Mouse (Mus musculus) thymus, postnatal 25 days (tissue): ENCODE results near the gene Ccdc177.

Source experiments
- DNase-seq: peaks from one replicate; pipeline ENCODE4 v3.0.0; 2022

Ccdc177 gene

GRCm38 (mm10) chr12:80734526-80735470 lies 25.7 kb downstream of the Ccdc177 start:
- DNase-seq = peak; percentile 47

GRCm38 (mm10) chr12:80730567-80730966 lies 29.9 kb downstream of the Ccdc177 start:
- peak; percentile 33 for DNase-seq

DNA sequence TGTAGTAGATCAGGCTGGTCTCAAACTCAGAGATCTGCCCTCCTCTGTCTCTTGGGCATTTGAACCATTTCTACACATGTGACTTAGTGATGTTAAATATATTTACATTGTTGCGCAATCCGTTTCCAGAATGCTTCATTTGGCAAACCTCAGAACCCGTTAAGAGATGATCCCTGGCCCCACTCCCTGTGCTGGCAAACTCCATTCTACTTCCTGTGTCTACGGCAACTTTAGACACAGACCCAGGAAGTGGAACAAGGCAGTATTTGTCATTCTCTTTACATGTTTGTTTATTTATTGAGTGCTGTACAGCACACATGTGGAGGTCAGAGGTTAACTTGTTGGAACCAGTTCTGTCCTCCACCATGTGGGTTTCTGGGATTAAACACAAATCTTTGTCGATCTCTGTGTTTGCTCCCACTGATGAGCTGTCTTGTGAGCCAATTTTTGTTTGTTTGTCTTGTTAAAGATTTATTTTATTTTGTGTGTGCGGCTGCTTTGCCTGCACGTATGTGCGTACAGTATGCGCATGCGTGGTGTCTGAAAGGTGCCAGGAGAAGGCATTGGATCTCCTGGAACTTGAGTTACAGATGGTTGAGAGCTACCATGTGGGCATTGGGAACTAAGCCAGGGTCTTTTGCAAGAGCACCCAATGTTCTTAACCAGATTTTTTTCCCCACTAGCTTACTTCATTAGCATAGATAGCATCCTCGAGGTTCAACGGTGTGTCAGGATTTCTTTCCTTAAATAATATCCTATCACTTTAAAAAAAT lies 30.5 kb downstream of the Ccdc177 start:
- DNase-seq = no peak

DNA sequence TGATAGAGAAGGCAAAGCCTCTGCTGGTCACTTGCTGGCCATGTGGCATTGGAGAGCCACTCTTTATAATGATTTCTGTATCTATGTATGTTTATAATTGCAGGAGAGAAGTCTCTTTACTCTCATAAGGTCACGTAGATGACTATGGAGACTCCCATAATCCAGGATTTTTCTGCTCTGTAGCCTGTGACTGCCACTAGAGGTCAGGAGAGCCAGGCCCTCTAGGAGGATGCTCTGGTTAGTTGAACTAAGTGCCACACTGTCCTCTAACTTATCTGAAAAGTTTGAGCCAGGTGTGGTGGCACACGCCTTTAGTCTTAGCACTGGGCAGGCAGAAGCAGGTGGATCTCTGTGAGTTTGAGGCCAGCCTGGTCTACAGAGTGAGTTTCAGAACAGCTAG lies 31.7 kb downstream of the Ccdc177 start:
- DNase-seq = no peak

DNA sequence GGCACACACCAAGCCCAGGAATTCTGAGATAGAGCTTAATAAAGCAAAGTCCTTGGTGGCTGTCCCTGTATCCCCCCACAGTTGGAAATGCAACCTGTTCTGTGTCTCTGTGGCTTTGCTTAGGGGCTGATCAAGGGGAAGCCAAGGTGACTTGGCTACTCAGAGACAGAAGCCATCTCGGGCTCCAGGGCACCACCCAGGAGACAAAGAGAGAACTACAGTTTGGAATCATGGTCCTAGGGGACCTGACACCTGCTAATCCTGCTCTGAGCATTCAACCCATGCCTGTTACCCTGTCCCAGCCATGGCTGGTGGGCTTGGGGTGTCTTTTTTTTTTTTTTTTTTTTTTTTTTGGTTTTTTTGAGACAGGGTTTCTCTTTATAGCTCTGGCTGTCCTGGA lies 32.3 kb downstream of the Ccdc177 start:
- peak; percentile 30 for DNase-seq

DNA sequence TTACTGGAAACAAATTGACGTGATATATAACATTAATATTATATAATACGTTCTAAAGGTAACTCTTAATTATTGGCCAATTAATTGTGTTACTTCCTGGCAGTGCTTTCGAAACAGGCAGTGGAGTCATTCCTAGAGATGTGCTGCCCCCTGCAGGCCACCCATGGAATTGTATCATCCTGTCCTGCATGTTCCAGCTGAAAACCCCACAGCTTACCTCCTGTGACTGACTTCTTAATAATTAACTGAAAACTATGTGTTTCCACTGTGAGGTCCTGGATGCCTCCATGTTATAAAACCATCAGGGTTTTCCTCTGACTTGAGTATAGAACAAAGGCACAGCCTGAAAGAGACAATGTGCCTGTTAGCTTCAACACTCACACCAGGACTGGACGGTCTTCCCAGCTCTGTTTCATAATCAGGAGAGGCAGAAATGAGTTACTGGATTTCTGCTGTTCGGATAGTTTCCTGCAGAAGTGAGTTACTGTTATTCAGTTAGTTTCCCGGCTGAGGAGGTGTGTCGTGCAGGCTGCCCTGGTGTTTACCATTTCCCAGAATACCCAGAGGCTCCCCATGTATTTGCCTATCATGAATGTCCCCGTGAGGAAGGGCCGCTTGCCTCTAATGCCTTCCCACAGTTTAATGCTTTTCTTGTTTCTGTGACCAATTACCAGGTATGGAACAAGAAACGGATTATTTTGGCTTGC lies 35.5 kb downstream of the Ccdc177 start:
- DNase-seq = peak; percentile 78

GRCm38 (mm10) chr12:80721458-80721857 lies 39.0 kb downstream of the Ccdc177 start:
- no peak for DNase-seq

DNA sequence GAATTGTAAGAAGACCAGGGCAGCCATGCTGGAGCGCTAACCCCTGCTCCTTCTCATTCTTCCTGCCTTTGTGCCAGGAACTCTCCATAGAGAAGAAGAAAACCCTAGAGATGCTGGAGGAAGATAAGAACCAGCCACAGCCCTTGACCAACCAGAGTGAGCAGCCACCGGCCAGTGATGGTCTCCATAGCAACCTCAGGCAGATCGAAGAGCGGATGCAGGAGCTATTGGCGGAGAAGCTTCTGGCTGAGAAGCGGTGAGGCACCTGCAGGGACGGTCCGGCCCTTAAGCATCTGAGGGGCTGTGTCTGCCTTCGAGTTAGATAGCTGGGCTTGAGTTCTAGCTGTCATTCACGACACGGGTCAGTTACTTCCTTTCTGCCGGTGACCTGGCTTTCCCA lies 40.0 kb downstream of the Ccdc177 start:
- DNase-seq = no peak

DNA sequence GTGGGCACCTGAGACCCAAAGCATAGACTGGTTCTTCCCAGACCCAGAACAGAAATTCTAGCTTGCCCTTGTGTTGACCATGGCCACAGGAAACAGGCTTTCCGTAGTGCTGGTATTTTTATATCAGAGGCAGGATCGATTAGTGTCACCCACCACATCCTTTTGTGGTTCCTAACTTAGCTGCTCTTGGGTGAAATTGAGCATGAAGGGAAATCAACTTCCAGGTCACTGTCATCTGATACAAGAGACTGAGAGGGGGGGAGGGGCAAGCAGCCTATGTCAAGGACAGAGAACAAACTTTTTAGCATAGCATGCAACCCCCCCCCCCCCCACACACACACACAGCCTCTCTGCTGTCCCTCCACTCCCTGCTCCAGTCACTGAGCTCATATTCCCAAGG lies 41.3 kb downstream of the Ccdc177 start:
- DNase-seq = no peak

- no peak for DNase-seq
These were observed 44.6 kb downstream of the Ccdc177 start for GRCm38 (mm10) chr12:80715915-80716314.

DNA sequence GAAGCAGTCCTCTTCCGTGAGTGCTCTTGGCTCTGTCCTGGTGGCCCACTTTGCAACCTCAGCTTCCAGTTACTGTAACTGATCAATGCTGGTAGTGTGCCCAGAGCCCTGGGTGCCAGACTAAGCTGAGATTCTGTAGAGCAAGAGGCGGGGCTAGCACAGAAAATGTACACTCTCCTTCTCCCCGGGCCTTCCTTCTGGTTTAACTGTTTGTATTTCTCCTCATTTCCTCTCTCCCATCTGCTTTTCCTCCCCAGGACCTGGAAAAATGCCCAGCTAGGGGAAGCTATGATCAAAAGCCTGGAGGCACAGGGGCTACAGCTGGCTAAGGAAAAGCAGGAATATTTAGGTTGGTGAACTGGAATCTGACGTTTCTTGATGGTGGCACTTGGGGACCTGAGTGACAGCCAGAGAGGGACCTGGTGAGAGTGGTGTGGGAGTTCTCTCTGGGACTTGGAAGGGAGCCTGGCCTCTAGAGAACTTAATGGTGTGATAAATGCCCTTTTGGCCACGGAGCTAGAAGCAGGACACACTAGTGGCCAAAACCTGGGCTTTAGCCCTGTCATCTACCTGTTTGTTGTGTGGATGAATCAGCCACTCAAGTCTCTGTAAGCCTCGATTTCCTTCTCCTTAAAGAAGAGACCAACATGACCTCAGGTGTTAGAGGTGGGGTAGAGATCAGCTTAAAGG lies 53.4 kb downstream of the Ccdc177 start:
- DNase-seq = no peak

- no peak for DNase-seq
These were observed 54.1 kb downstream of the Ccdc177 start for GRCm38 (mm10) chr12:80706208-80706914.
